Mouse (Mus musculus): Measurements from ENCODE around the gene Epn3. TPM values are rescaled to one million over a fixed set of nuclear protein-coding genes. Genes with fewer than 3 reads are reported as not detected.

The Epn3 gene
- total and polyA plus RNA-seq, 2 experiments from 2014 or later, result 11.4 to 32.5 TPM

DNA sequence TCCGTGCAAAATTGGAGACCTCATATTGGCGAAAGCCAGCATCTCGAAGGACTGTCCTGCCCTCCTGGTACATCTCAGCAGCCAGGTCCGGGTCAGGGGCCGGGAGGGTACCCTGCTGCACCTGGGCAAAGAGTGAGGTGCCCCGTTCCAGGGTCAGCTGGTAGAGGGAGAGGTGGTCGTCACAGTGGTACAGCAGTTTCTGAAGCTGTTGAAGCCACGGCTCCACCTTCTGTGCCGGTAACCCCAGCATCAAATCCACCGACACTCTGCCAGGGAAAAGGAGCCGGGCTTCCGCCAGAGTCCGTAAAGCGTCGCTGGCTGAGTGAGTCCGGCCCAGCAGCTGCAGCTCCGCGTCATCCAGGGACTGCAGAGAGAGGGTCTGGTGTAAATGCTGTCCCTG is 44.6 kb upstream of the Epn3 start:
- no peaks in the 10 kb centered on the region for H3K27me3 ChIP-seq (ENCODE audit: control insufficient read depth, insufficient read depth, low read length)
- ATAC-seq (ENCODE audit: insufficient read depth, low read depth), result no peak
- no peak for TF ChIP-seq CTCF (IDR thresholded peaks at IDR 0.05; ENCODE audit: low read depth)
- TF ChIP-seq EP300 (IDR thresholded peaks at IDR 0.05; ENCODE audit: low read depth), result no peak
- no peak overlapping the region for H3K4me3 ChIP-seq (ENCODE audit: low read depth, low read length)
- H3K9ac ChIP-seq (replicated peaks; ENCODE audit: low read depth, low read length), result no peak overlapping the region
- no peak overlapping the region for H3K27ac ChIP-seq (ENCODE audit: low read depth)
- DNase-seq (ENCODE audit: low spot score), result no peak
- H3K4me2 ChIP-seq (ENCODE audit: low read depth, low read length), result peak overlapping the region; percentile 51
- no peaks in the 10 kb centered on the region for H3K9me3 ChIP-seq (replicated peaks; ENCODE audit: control insufficient read depth, low read length)
- H3K36me3 ChIP-seq (replicated peaks; ENCODE audit: control insufficient read depth, insufficient read depth, low read length), result peaks cover 12% of the 10 kb centered on the region; the same call in 1 of the 2 replicates
- peaks cover 7% of the 10 kb centered on the region for H3K4me1 ChIP-seq (ENCODE audit: control insufficient read depth, insufficient read depth)
- 52% methylated on average over 18 of the region's 18 CpGs for WGBS

GRCm38 (mm10) chr11:94543932-94544331 is 44.2 kb upstream of the Epn3 start:
- DNase-seq (ENCODE audit: low spot score), result peak; percentile 86
- peaks cover 12% of the 10 kb centered on the region; the same call in 1 of the 2 replicates for H3K36me3 ChIP-seq (replicated peaks; ENCODE audit: control insufficient read depth, insufficient read depth, low read length)
- H3K9me3 ChIP-seq (replicated peaks; ENCODE audit: control insufficient read depth, low read length), result no peaks in the 10 kb centered on the region
- peaks cover 5% of the 10 kb centered on the region for H3K4me1 ChIP-seq (ENCODE audit: control insufficient read depth, insufficient read depth)
- peak overlapping the region; percentile 51 for H3K4me2 ChIP-seq (ENCODE audit: low read depth, low read length)
- H3K27ac ChIP-seq (ENCODE audit: low read depth), result no peak overlapping the region
- no peak overlapping the region for H3K4me3 ChIP-seq (ENCODE audit: low read depth, low read length)
- ATAC-seq (ENCODE audit: insufficient read depth, low read depth), result peak; percentile 50
- TF ChIP-seq EP300 (IDR thresholded peaks at IDR 0.05; ENCODE audit: low read depth) (no peak), CTCF (IDR thresholded peaks at IDR 0.05; ENCODE audit: low read depth) (peak; percentile 94)
- H3K27me3 ChIP-seq (ENCODE audit: control insufficient read depth, insufficient read depth, low read length), result no peaks in the 10 kb centered on the region
- no peak overlapping the region for H3K9ac ChIP-seq (replicated peaks; ENCODE audit: low read depth, low read length)
- WGBS, result 14% methylated on average over 9 of the region's 9 CpGs

GRCm38 (mm10) chr11:94543344-94543743 is 43.6 kb upstream of the Epn3 start:
- Histone ChIP-seq H3K4me2 (ENCODE audit: low read depth, low read length) (peak overlapping the region; percentile 51; the same call in 1 of the 2 replicates), H3K9ac (replicated peaks; ENCODE audit: low read depth, low read length) (no peak overlapping the region), H3K9me3 (replicated peaks; ENCODE audit: control insufficient read depth, low read length) (no peaks in the 10 kb centered on the region), H3K36me3 (replicated peaks; ENCODE audit: control insufficient read depth, insufficient read depth, low read length) (peaks cover 12% of the 10 kb centered on the region), H3K4me3 (ENCODE audit: low read depth, low read length) (no peak overlapping the region), H3K27me3 (ENCODE audit: control insufficient read depth, insufficient read depth, low read length) (no peaks in the 10 kb centered on the region), H3K4me1 (ENCODE audit: control insufficient read depth, insufficient read depth) (peaks cover 5% of the 10 kb centered on the region), H3K27ac (ENCODE audit: low read depth) (no peak overlapping the region)
- TF ChIP-seq CTCF (IDR thresholded peaks at IDR 0.05; ENCODE audit: low read depth) (no peak), EP300 (IDR thresholded peaks at IDR 0.05; ENCODE audit: low read depth) (no peak)
- ATAC-seq (ENCODE audit: insufficient read depth, low read depth) (no peak), DNase-seq (ENCODE audit: low spot score) (no peak)
- 87% methylated on average over 12 of the region's 12 CpGs for WGBS

GRCm38 (mm10) chr11:94542400-94542799 is 42.6 kb upstream of the Epn3 start:
- no peaks in the 10 kb centered on the region for H3K9me3 ChIP-seq (replicated peaks; ENCODE audit: control insufficient read depth, low read length)
- DNase-seq (ENCODE audit: low spot score) (no peak), ATAC-seq (ENCODE audit: insufficient read depth, low read depth) (no peak)
- no peaks in the 10 kb centered on the region for H3K27me3 ChIP-seq (ENCODE audit: control insufficient read depth, insufficient read depth, low read length)
- no peak overlapping the region for H3K4me3 ChIP-seq (ENCODE audit: low read depth, low read length)
- 88% methylated on average over 4 of the region's 4 CpGs for WGBS
- H3K9ac ChIP-seq (replicated peaks; ENCODE audit: low read depth, low read length), result no peak overlapping the region
- no peaks in the 10 kb centered on the region for H3K4me1 ChIP-seq (ENCODE audit: control insufficient read depth, insufficient read depth)
- no peak overlapping the region for H3K4me2 ChIP-seq (ENCODE audit: low read depth, low read length)
- TF ChIP-seq CTCF (IDR thresholded peaks at IDR 0.05; ENCODE audit: low read depth) (no peak), EP300 (IDR thresholded peaks at IDR 0.05; ENCODE audit: low read depth) (no peak)
- H3K27ac ChIP-seq (ENCODE audit: low read depth), result no peak overlapping the region
- H3K36me3 ChIP-seq (replicated peaks; ENCODE audit: control insufficient read depth, insufficient read depth, low read length), result peaks cover 12% of the 10 kb centered on the region

GRCm38 (mm10) chr11:94539761-94540160 is 40.0 kb upstream of the Epn3 start:
- DNase-seq (ENCODE audit: low spot score) (no peak), ATAC-seq (ENCODE audit: insufficient read depth, low read depth) (no peak)
- Histone ChIP-seq H3K27ac (ENCODE audit: low read depth) (no peak overlapping the region), H3K4me3 (ENCODE audit: low read depth, low read length) (no peak overlapping the region), H3K36me3 (replicated peaks; ENCODE audit: control insufficient read depth, insufficient read depth, low read length) (peaks cover 12% of the 10 kb centered on the region), H3K9me3 (replicated peaks; ENCODE audit: control insufficient read depth, low read length) (no peaks in the 10 kb centered on the region), H3K4me1 (ENCODE audit: control insufficient read depth, insufficient read depth) (no peaks in the 10 kb centered on the region), H3K9ac (replicated peaks; ENCODE audit: low read depth, low read length) (no peak overlapping the region), H3K4me2 (ENCODE audit: low read depth, low read length) (no peak overlapping the region), H3K27me3 (ENCODE audit: control insufficient read depth, insufficient read depth, low read length) (no peaks in the 10 kb centered on the region)
- TF ChIP-seq EP300 (IDR thresholded peaks at IDR 0.05; ENCODE audit: low read depth) (no peak), CTCF (IDR thresholded peaks at IDR 0.05; ENCODE audit: low read depth) (no peak)
- 76% methylated on average over 7 of the region's 7 CpGs for WGBS

DNA sequence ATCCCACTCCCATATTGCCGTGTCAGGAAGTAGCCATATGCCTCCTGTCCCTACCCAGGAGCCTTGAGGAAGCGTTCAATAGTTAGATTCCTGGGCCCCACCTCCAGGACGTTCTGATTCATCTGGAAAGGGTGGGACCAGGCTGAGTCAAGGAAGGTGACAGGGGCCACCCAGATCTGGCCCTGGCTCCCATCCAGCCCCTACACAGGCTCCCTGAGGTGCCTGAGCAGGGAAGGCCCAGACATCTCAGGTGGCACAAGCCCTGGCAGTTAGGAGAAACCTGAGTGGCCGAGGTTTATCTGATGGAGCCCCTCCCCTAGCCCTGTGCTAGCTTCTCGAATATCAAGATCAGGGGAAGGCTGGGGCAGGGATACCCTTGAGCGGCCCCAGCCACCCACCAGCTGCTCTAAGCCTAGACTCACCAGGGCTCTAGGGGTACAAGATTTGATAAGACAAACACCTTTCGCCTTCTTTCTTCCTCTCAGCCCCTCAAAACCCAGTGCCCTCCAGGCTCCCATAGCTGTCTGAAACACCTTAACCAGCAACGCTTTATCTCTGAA is 39.0 kb upstream of the Epn3 start:
- no peak overlapping the region for H3K9ac ChIP-seq (replicated peaks; ENCODE audit: low read depth, low read length)
- ATAC-seq (ENCODE audit: insufficient read depth, low read depth), result no peak
- TF ChIP-seq CTCF (IDR thresholded peaks at IDR 0.05; ENCODE audit: low read depth), result no peak
- no peak for TF ChIP-seq EP300 (IDR thresholded peaks at IDR 0.05; ENCODE audit: low read depth)

More for the DNA sequence above, 39.0 kb upstream of the Epn3 start:
- peaks cover 12% of the 10 kb centered on the region for H3K36me3 ChIP-seq (replicated peaks; ENCODE audit: control insufficient read depth, insufficient read depth, low read length)
- no peak overlapping the region for H3K4me2 ChIP-seq (ENCODE audit: low read depth, low read length)
- no peaks in the 10 kb centered on the region for H3K9me3 ChIP-seq (replicated peaks; ENCODE audit: control insufficient read depth, low read length)
- no peak for DNase-seq (ENCODE audit: low spot score)
- H3K27ac ChIP-seq (ENCODE audit: low read depth), result no peak overlapping the region
- H3K4me3 ChIP-seq (ENCODE audit: low read depth, low read length), result no peak overlapping the region
- no peaks in the 10 kb centered on the region for H3K27me3 ChIP-seq (ENCODE audit: control insufficient read depth, insufficient read depth, low read length)
- no peaks in the 10 kb centered on the region for H3K4me1 ChIP-seq (ENCODE audit: control insufficient read depth, insufficient read depth)
- WGBS, result 67% methylated on average over 8 of the region's 8 CpGs
